Mouse (Mus musculus): Measurements from ENCODE around the gene Rps3.

DNA sequence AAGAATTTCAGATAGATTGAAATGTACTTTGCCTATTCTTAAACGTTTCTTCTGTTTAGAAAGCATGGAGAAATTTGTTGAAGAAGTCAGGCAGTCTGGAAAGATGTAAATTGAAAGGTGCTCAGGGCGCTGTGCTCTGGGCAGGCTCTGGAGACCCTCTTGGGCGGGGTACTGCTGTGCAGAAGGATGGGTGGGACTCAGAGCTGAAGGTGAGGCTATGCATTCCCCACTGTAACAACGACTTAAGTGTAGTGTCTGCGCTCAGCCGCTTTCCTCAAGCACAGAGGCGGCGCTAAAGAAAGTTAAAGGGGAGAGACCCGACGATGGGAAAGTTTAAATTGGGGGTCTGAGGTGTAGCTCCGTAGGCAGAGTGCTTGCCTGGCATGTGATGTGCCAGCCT is 53.3 kb downstream of the Rps3 start:
- no peak for TF ChIP-seq POLR2A (IDR thresholded peaks at IDR 0.05; ENCODE audit: borderline replicate concordance, control insufficient read depth, low read depth, low read length)
- no peak for TF ChIP-seq CTCF (IDR thresholded peaks at IDR 0.05; ENCODE audit: control insufficient read depth, insufficient read depth, low read length)

Measured in bone marrow, adult 2 months (tissue).